Mouse (Mus musculus) erythroblast, adult 5-6 weeks (primary cell): ENCODE data around the gene Nkg7. TPM values are rescaled to one million over a fixed set of nuclear protein-coding genes. Genes with fewer than 3 reads are reported as not detected.

Source experiments
- ATAC-seq: replicated peaks from 2 replicates; pipeline ENCODE4 v1.8.0; 2016; ENCODE audit warnings: moderate number of reproducible peaks, mild to moderate bottlenecking, moderate TSS enrichment, inconsistent platforms; ENCODE audit not compliant: poor library complexity, low FRiP score, severe bottlenecking
- total RNA-seq, 2 experiments: library from RNA; stranded (forward) in 1 of 2; stranded (reverse) in 1 of 2; fragments of 150-400 nt in 1 of 2; fragments of 200-764, 138-1000 nt in 1 of 2; gene quantifications; 2 replicates each; pipeline versions ENCODE4 v1.2.3 to v1.2.4; 2015 to 2017; ENCODE audit warnings: low replicate concordance in 2 of 2

Nkg7 gene
- total RNA-seq, 2 experiments from 2014 or later: 38.3 to 157 TPM

- no peak for ATAC-seq
Observed at GRCm38 (mm10) chr7:43483236-43483635, 46.4 kb downstream of the Nkg7 start.

Other genes starting within 250 kb of the Nkg7 start
- gene Zfp715, start 123.8 kb upstream of the Nkg7 start, total RNA-seq (2015; ENCODE audit: low replicate concordance): 8.2 and 11.7 TPM in 2 replicates
- gene Zfp715, start 123.8 kb upstream of the Nkg7 start, total RNA-seq (2017; ENCODE audit: low replicate concordance): 2.6 and 3.0 TPM in 2 replicates
- gene Siglecf, start 85.7 kb upstream of the Nkg7 start, total RNA-seq (2015; ENCODE audit: low replicate concordance): 2.3 and 7.7 TPM in 2 replicates
- 6.0 and 6.6 TPM in 2 replicates for gene Siglecf, start 85.7 kb upstream of the Nkg7 start, total RNA-seq (2017; ENCODE audit: low replicate concordance)
- gene Siglecg, start 28.9 kb upstream of the Nkg7 start, total RNA-seq (2015; ENCODE audit: low replicate concordance): 7.7 and 37.9 TPM in 2 replicates
- gene Siglecg, start 28.9 kb upstream of the Nkg7 start, total RNA-seq (2017; ENCODE audit: low replicate concordance): 5.2 and 10.9 TPM in 2 replicates
- gene Lim2, start 9.4 kb upstream of the Nkg7 start, total RNA-seq (2015; ENCODE audit: low replicate concordance): 0.63 TPM in 1 of 2 replicates, not detected in the other
- gene Lim2, start 9.4 kb upstream of the Nkg7 start, total RNA-seq (2017; ENCODE audit: low replicate concordance): not detected in 2 replicates
- not detected in 2 replicates for gene Cldnd2, start 3.7 kb downstream of the Nkg7 start, total RNA-seq (2015; ENCODE audit: low replicate concordance)
- not detected in 2 replicates for gene Cldnd2, start 3.7 kb downstream of the Nkg7 start, total RNA-seq (2017; ENCODE audit: low replicate concordance)
- 38.8 and 72.3 TPM in 2 replicates for gene Etfb, start 7.0 kb downstream of the Nkg7 start, total RNA-seq (2015; ENCODE audit: low replicate concordance)
- gene Etfb, start 7.0 kb downstream of the Nkg7 start, total RNA-seq (2017; ENCODE audit: low replicate concordance): 73.2 and 98.0 TPM in 2 replicates
- not detected in 2 replicates for gene Gm45233, start 7.1 kb downstream of the Nkg7 start, total RNA-seq (2015; ENCODE audit: low replicate concordance)
- not detected in 2 replicates for gene Gm45233, start 7.1 kb downstream of the Nkg7 start, total RNA-seq (2017; ENCODE audit: low replicate concordance)
- 2.5 and 3.7 TPM in 2 replicates for gene Vsig10l, start 26.1 kb downstream of the Nkg7 start, total RNA-seq (2015; ENCODE audit: low replicate concordance)
- 1.3 and 1.4 TPM in 2 replicates for gene Vsig10l, start 26.1 kb downstream of the Nkg7 start, total RNA-seq (2017; ENCODE audit: low replicate concordance)
- gene Iglon5, start 53.0 kb downstream of the Nkg7 start, total RNA-seq (2015; ENCODE audit: low replicate concordance): not detected in 2 replicates
- not detected in 2 replicates for gene Iglon5, start 53.0 kb downstream of the Nkg7 start, total RNA-seq (2017; ENCODE audit: low replicate concordance)
- not detected in 2 replicates for gene 4931406B18Rik, start 68.9 kb downstream of the Nkg7 start, total RNA-seq (2015; ENCODE audit: low replicate concordance)
- gene 4931406B18Rik, start 68.9 kb downstream of the Nkg7 start, total RNA-seq (2017; ENCODE audit: low replicate concordance): not detected in 2 replicates
- 20.8 and 23.8 TPM in 2 replicates for gene Cd33, start 107.4 kb downstream of the Nkg7 start, total RNA-seq (2015; ENCODE audit: low replicate concordance)
- gene Cd33, start 107.4 kb downstream of the Nkg7 start, total RNA-seq (2017; ENCODE audit: low replicate concordance): 9.1 and 12.0 TPM in 2 replicates
- gene Zfp658, start 125.2 kb downstream of the Nkg7 start, total RNA-seq (2015; ENCODE audit: low replicate concordance): 0.84 TPM in 1 of 2 replicates, not detected in the other
- 0.70 TPM in 1 of 2 replicates, not detected in the other for gene Zfp658, start 125.2 kb downstream of the Nkg7 start, total RNA-seq (2017; ENCODE audit: low replicate concordance)
- gene Zfp719, start 142.5 kb downstream of the Nkg7 start, total RNA-seq (2015; ENCODE audit: low replicate concordance): 0.19 and 4.6 TPM in 2 replicates
- gene Zfp719, start 142.5 kb downstream of the Nkg7 start, total RNA-seq (2017; ENCODE audit: low replicate concordance): 1.1 and 2.2 TPM in 2 replicates
- gene Zfp819, start 170.1 kb downstream of the Nkg7 start, total RNA-seq (2015; ENCODE audit: low replicate concordance): not detected in 2 replicates
- not detected in 2 replicates for gene Zfp819, start 170.1 kb downstream of the Nkg7 start, total RNA-seq (2017; ENCODE audit: low replicate concordance)
- gene Ceacam18, start 197.6 kb downstream of the Nkg7 start, total RNA-seq (2015; ENCODE audit: low replicate concordance): not detected in 2 replicates
- not detected in 2 replicates for gene Ceacam18, start 197.6 kb downstream of the Nkg7 start, total RNA-seq (2017; ENCODE audit: low replicate concordance)
- gene Siglece, start 223.1 kb downstream of the Nkg7 start, total RNA-seq (2015; ENCODE audit: low replicate concordance): 4.0 and 8.8 TPM in 2 replicates
- 5.5 and 6.4 TPM in 2 replicates for gene Siglece, start 223.1 kb downstream of the Nkg7 start, total RNA-seq (2017; ENCODE audit: low replicate concordance)
- 1.0 TPM in 1 of 2 replicates, not detected in the other for gene Ctu1, start 234.9 kb downstream of the Nkg7 start, total RNA-seq (2015; ENCODE audit: low replicate concordance)
- 0.42 and 1.6 TPM in 2 replicates for gene Ctu1, start 234.9 kb downstream of the Nkg7 start, total RNA-seq (2017; ENCODE audit: low replicate concordance)